Mouse (Mus musculus): ENCODE results near the gene Adamts17. TPM values are rescaled to one million over a fixed set of nuclear protein-coding genes. Genes with fewer than 3 reads are reported as not detected.

The Adamts17 gene
- polyA plus RNA-seq, 1 experiment from 2014 or later = 13.5 TPM

- Histone ChIP-seq H3K9ac (no peak overlapping the region), H3K27ac (peak overlapping the region; percentile 57), H3K4me3 (no peak overlapping the region), H3K36me3 (no peaks in the 10 kb centered on the region), H3K9me3 (no peaks in the 10 kb centered on the region), H3K4me2 (no peak overlapping the region), H3K4me1 (peaks cover 35% of the 10 kb centered on the region), H3K27me3 (no peaks in the 10 kb centered on the region)
- 40% methylated on average over 3 of the region's 3 CpGs for WGBS
- no peak for ATAC-seq (ENCODE audit: insufficient number of reproducible peaks, low FRiP score, low TSS enrichment, low read depth)
Measured at GRCm38 (mm10) chr7:67115056-67115455, 275.5 kb downstream of the Adamts17 start.

- H3K36me3 ChIP-seq = no peaks in the 10 kb centered on the region
- H3K4me2 ChIP-seq = no peak overlapping the region
- no peak overlapping the region for H3K9ac ChIP-seq
- ATAC-seq (ENCODE audit: insufficient number of reproducible peaks, low FRiP score, low TSS enrichment, low read depth) = no peak
- H3K9me3 ChIP-seq = no peaks in the 10 kb centered on the region
- H3K4me1 ChIP-seq = no peaks in the 10 kb centered on the region
- 27% methylated on average over 2 of the region's 2 CpGs for WGBS
- H3K27me3 ChIP-seq = no peaks in the 10 kb centered on the region
- no peak overlapping the region for H3K4me3 ChIP-seq
- no peak overlapping the region for H3K27ac ChIP-seq
Measured at GRCm38 (mm10) chr7:67135140-67135539, 295.6 kb downstream of the Adamts17 start.

DNA sequence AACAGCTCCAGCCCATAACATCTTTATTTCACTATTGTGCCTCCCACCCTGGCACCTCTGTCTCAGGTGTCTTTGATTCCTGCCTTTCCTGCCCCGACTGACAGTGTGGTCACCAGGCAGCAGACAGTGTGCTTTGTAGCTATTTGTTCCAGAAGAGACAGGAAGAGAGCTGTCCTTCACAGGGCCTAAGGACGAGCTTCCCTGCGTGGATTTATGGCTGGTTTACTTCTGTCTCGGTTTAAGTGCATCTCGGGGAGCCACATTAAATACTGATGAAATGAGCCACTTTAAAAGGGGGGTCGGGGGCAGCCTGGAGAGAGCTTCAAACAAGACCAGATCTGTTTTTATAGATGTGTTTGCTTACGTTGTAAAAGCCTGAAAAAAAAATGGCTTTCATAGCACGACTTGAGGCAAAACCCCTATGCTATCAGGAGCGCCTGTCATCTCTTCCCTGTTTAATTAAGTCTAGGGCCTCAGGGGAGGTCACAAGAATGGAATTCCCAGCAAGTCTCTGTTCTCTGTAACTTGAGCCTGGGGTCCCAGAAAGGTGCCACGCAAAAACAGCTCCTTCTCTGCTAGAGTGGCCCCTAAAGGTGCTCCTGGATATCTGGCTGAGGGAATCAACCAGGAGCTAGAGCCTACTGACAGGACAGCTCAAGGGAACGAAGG lies 302.9 kb downstream of the Adamts17 start:
- Histone ChIP-seq H3K36me3 (no peaks in the 10 kb centered on the region), H3K4me3 (no peak overlapping the region), H3K9me3 (no peaks in the 10 kb centered on the region), H3K4me2 (no peak overlapping the region), H3K27me3 (peaks cover 5% of the 10 kb centered on the region; the same call in 1 of the 2 replicates), H3K4me1 (peaks cover 39% of the 10 kb centered on the region), H3K9ac (no peak overlapping the region), H3K27ac (0 out of 2 replicates have a peak overlapping the region, but pooled peaks have one; percentile 38)
- no peak for ATAC-seq (ENCODE audit: insufficient number of reproducible peaks, low FRiP score, low TSS enrichment, low read depth)
- WGBS = 19% methylated on average over 11 of the region's 11 CpGs

DNA sequence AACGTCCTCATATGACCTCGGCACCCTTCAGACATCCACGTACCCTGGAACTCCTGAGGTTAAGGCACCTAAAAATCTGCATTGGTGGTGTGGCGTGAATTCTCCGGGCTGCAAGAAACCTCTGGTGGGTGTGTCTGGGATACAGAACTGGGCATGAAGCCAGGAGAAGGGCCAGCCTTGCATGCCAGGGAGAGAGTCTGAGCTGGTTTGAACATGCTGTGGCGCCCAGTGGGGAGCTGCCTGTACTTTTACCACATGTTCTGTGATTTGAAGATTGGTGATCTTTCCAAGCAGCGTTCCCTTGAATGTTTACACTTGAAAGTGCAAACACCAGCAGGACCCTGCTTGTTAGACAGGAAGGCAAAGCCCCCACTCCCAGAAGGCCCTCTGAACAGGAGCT lies 306.2 kb downstream of the Adamts17 start:
- Histone ChIP-seq H3K27me3 (peaks cover under 1% of the 10 kb centered on the region; the same call in 1 of the 2 replicates), H3K9me3 (no peaks in the 10 kb centered on the region), H3K4me2 (no peak overlapping the region), H3K36me3 (0 out of 2 replicates have a peak, but pooled peaks cover 4% of the 10 kb centered on the region), H3K4me3 (no peak overlapping the region), H3K4me1 (peaks cover 40% of the 10 kb centered on the region), H3K9ac (no peak overlapping the region), H3K27ac (peak overlapping the region; percentile 78)
- no peak for ATAC-seq (ENCODE audit: insufficient number of reproducible peaks, low FRiP score, low TSS enrichment, low read depth)
- WGBS = 31% methylated on average over 7 of the region's 7 CpGs

- Histone ChIP-seq H3K9ac (no peak overlapping the region), H3K9me3 (no peaks in the 10 kb centered on the region), H3K36me3 (0 out of 2 replicates have a peak, but pooled peaks cover 8% of the 10 kb centered on the region), H3K4me1 (peaks cover 36% of the 10 kb centered on the region), H3K27ac (peak overlapping the region; percentile 78), H3K27me3 (no peaks in the 10 kb centered on the region), H3K4me3 (no peak overlapping the region), H3K4me2 (no peak overlapping the region)
- peak; percentile 49; the same call in 1 of the 2 replicates for ATAC-seq (ENCODE audit: insufficient number of reproducible peaks, low FRiP score, low TSS enrichment, low read depth)
- 8% methylated on average over 6 of the region's 6 CpGs for WGBS
Measured at GRCm38 (mm10) chr7:67146151-67146550, 306.6 kb downstream of the Adamts17 start.

GRCm38 (mm10) chr7:67149707-67150106 lies 310.2 kb downstream of the Adamts17 start:
- 0 out of 2 replicates have a peak, but pooled peaks cover 9% of the 10 kb centered on the region for H3K36me3 ChIP-seq
- no peaks in the 10 kb centered on the region for H3K27me3 ChIP-seq
- WGBS = 93% methylated on average over 16 of the region's 16 CpGs
- no peaks in the 10 kb centered on the region for H3K9me3 ChIP-seq
- no peak overlapping the region for H3K4me2 ChIP-seq
- H3K27ac ChIP-seq = no peak overlapping the region
- H3K9ac ChIP-seq = no peak overlapping the region
- no peak for ATAC-seq (ENCODE audit: insufficient number of reproducible peaks, low FRiP score, low TSS enrichment, low read depth)
- no peak overlapping the region for H3K4me3 ChIP-seq
- peaks cover 27% of the 10 kb centered on the region for H3K4me1 ChIP-seq

DNA sequence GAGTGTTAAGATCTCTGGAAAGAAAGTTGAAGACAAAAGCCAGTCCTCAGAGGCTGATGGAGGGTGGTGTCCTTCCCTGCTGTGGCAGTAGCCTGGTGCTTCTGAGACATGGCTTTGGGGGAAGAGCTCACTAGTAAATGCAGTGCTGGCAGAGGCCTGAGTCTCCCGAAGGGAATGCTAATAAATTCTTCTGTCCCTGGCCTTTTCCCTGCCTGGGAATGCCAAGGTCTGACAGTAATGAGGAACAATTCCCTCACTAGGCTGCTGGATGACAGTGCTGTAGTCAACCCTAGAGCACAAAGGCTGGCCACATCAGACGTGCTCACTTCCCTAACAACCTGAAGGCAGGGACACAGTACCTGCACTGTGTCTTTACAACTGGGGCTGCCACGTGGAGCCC lies 313.1 kb downstream of the Adamts17 start:
- Histone ChIP-seq H3K4me3 (no peak overlapping the region), H3K4me1 (peaks cover 5% of the 10 kb centered on the region), H3K27ac (no peak overlapping the region), H3K36me3 (0 out of 2 replicates have a peak, but pooled peaks cover 9% of the 10 kb centered on the region), H3K27me3 (no peaks in the 10 kb centered on the region), H3K4me2 (no peak overlapping the region), H3K9me3 (no peaks in the 10 kb centered on the region), H3K9ac (no peak overlapping the region)
- no peak for ATAC-seq (ENCODE audit: insufficient number of reproducible peaks, low FRiP score, low TSS enrichment, low read depth)
- WGBS = 13% methylated on average over 3 of the region's 3 CpGs

DNA sequence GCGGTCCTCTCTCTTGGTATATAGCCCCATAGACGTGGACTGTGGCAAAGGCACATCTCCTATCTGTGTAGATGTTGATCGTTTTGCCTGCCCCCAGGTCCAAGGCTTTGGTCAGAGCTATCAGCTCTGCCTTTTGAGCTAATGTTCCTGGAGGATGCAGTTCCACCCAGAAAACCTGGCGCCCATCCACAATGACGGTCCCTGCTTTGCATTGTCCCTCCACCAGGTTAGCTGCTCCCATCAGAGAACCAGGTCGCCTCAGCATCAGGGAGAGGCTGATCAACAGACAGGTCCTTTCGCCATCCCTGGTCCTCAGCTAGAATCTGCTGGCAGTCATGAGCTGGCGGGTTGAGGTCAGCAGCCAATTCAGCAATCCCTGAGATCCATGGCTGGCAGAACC lies 322.6 kb downstream of the Adamts17 start:
- Histone ChIP-seq H3K27ac (no peak overlapping the region), H3K9ac (no peak overlapping the region)

GRCm38 (mm10) chr7:67168288-67168687 lies 328.8 kb downstream of the Adamts17 start:
- 36% methylated on average over 9 of the region's 9 CpGs for WGBS

More for the DNA sequence above, 322.6 kb downstream of the Adamts17 start:
- 92% methylated on average over 8 of the region's 8 CpGs for WGBS
- H3K27me3 ChIP-seq = no peaks in the 10 kb centered on the region
- H3K4me1 ChIP-seq = no peaks in the 10 kb centered on the region
- no peaks in the 10 kb centered on the region for H3K36me3 ChIP-seq
- no peak overlapping the region for H3K4me2 ChIP-seq
- H3K9me3 ChIP-seq = no peaks in the 10 kb centered on the region
- no peak overlapping the region for H3K4me3 ChIP-seq
- no peak for ATAC-seq (ENCODE audit: insufficient number of reproducible peaks, low FRiP score, low TSS enrichment, low read depth)

GRCm38 (mm10) chr7:67168763-67169569 lies 329.4 kb downstream of the Adamts17 start:
- H3K27ac ChIP-seq = no peak overlapping the region
- H3K4me2 ChIP-seq = no peak overlapping the region
- H3K36me3 ChIP-seq = no peaks in the 10 kb centered on the region
- H3K4me3 ChIP-seq = no peak overlapping the region
- ATAC-seq (ENCODE audit: insufficient number of reproducible peaks, low FRiP score, low TSS enrichment, low read depth) = no peak
- peaks cover 13% of the 10 kb centered on the region; the same call in 1 of the 2 replicates for H3K4me1 ChIP-seq
- WGBS = 48% methylated on average over 9 of the region's 9 CpGs
- no peak overlapping the region for H3K9ac ChIP-seq
- H3K27me3 ChIP-seq = no peaks in the 10 kb centered on the region
- H3K9me3 ChIP-seq = no peaks in the 10 kb centered on the region

More at GRCm38 (mm10) chr7:67168288-67168687, 328.8 kb downstream of the Adamts17 start:
- Histone ChIP-seq H3K27ac (no peak overlapping the region), H3K27me3 (no peaks in the 10 kb centered on the region), H3K36me3 (no peaks in the 10 kb centered on the region), H3K4me2 (no peak overlapping the region), H3K9me3 (no peaks in the 10 kb centered on the region), H3K9ac (no peak overlapping the region), H3K4me3 (no peak overlapping the region), H3K4me1 (peaks cover 13% of the 10 kb centered on the region; the same call in 1 of the 2 replicates)
- ATAC-seq (ENCODE audit: insufficient number of reproducible peaks, low FRiP score, low TSS enrichment, low read depth) = no peak

DNA sequence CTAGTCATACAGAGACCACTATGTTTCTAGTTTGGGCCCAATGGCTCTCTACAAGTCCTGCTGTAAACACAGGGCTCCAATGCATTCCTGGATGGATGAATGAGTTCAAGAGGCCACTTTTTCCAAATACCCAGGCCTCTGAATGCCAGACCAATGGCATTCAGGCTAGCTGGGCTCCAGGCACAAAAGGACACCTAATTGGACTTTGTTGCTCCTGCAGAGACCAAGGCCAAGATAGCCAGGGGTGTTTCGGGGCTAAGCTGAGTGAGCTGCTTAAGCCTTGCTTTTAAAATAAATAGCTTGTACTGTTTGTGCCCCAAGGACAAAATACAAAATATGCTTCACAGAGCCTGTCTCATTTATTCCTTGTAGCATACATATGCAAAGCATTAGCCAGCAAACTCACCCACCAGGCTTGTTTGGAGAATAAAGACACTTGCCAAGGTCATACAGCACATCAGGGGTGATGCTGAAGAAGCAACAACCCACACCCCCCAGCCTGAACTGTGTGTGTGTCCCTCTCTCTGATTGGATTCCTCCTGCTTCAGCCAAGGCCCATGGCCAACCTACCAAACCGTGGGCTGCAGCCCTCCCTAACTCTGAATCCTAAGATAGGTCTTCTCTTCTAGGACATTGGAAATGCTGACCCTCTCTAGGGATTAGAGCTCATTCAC lies 334.1 kb downstream of the Adamts17 start:
- H3K9me3 ChIP-seq = no peaks in the 10 kb centered on the region
- H3K4me3 ChIP-seq = no peak overlapping the region
- no peak for ATAC-seq (ENCODE audit: insufficient number of reproducible peaks, low FRiP score, low TSS enrichment, low read depth)
- no peak overlapping the region for H3K9ac ChIP-seq
- H3K4me2 ChIP-seq = no peak overlapping the region
- no peaks in the 10 kb centered on the region for H3K36me3 ChIP-seq
- no peak overlapping the region for H3K27ac ChIP-seq
- H3K4me1 ChIP-seq = peaks cover 3% of the 10 kb centered on the region; the same call in 1 of the 2 replicates
- 67% methylated on average over 2 of the region's 2 CpGs for WGBS
- H3K27me3 ChIP-seq = no peaks in the 10 kb centered on the region
